Comparison of ENCODE assay signal across 25 mouse cellular contexts in genomic region chr16:34207972-34208371, GRCm38 (mm10).
DNase-seq lines count a peak whose midpoint lies in the region; ATAC-seq and TF ChIP-seq lines count a peak whose summit lies in the region.
"Had no signal": no experiment of that assay in that cellular context is flagged by ENCODE, and none has a peak within 500 bp of the region (broad histone marks: within the 10 kb centered on the region; RNA-seq: fewer than 3 reads in every experiment).

No protein-coding gene starts in this region.

- no peaks in the 10 kb centered on the region for H3K4me1 ChIP-seq in lung, embryonic 14.5 days (ENCODE audit: insufficient read depth)
- H3K4me1 ChIP-seq in stomach, postnatal 0 days (replicated peaks; ENCODE audit: control insufficient read depth, insufficient read depth), result no peaks in the 10 kb centered on the region
- H3K4me1 ChIP-seq: embryonic facial prominence, embryonic 15.5 days; forebrain, embryonic 15.5 days; hindbrain, embryonic 15.5 days; intestine, embryonic 15.5 days; limb, embryonic 10.5 days; liver, embryonic 15.5 days had no signal

- peak; percentile 11 for DNase-seq in heart, postnatal 4 days
- no peak for DNase-seq in heart, adult 9 months (ENCODE audit: low spot score in 2 of 2)
- no peak for DNase-seq in lung, embryonic 14.5 days
- no peak for DNase-seq in lung, postnatal 36 days
- DNase-seq in brain, embryonic 14.5 days (ENCODE audit: low read depth), result no peak
- DNase-seq in stomach, postnatal 0 days (ENCODE audit: low spot score), result no peak
- DNase-seq in MN1 (ENCODE audit: low spot score), result no peak
- DNase-seq: adrenal gland, postnatal 25 days; cerebellum, adult 9-10 months; gastrocnemius, postnatal 25 days; heart, postnatal 14 days; kidney, postnatal 4 days; layer of hippocampus, adult 9-11 months; liver; lung, postnatal 10 days; thymus, postnatal 14 days had no signal

- no peak overlapping the region for H3K4me2 ChIP-seq in lung, embryonic 14.5 days
- H3K4me2 ChIP-seq in stomach, postnatal 0 days (replicated peaks; ENCODE audit: low read depth), result no peak overlapping the region
- H3K4me2 ChIP-seq: embryonic facial prominence, embryonic 15.5 days; forebrain, embryonic 15.5 days; hindbrain, embryonic 15.5 days; intestine, embryonic 15.5 days; kidney, embryonic 15.5 days; liver, embryonic 15.5 days; midbrain, embryonic 12.5 days had no signal

- H3K27ac ChIP-seq in lung, embryonic 14.5 days (ENCODE audit: low read depth), result no peak overlapping the region
- no peak overlapping the region for H3K27ac ChIP-seq in stomach, postnatal 0 days (replicated peaks)
- H3K27ac ChIP-seq: embryonic facial prominence, embryonic 15.5 days; forebrain, embryonic 15.5 days; hindbrain, embryonic 15.5 days; intestine, embryonic 15.5 days; kidney, embryonic 15.5 days; limb, embryonic 10.5 days; liver, embryonic 15.5 days; midbrain, embryonic 12.5 days had no signal

- H3K4me3 ChIP-seq in lung, embryonic 14.5 days (ENCODE audit: low read depth, low read length), result no peak overlapping the region
- H3K4me3 ChIP-seq in stomach, postnatal 0 days (ENCODE audit: low read depth, low read length), result no peak overlapping the region
- H3K4me3 ChIP-seq: embryonic facial prominence, embryonic 15.5 days; forebrain, embryonic 15.5 days; heart, embryonic 10.5 days; hindbrain, embryonic 15.5 days; intestine, embryonic 15.5 days; kidney, embryonic 15.5 days; limb, embryonic 10.5 days; liver, embryonic 15.5 days; midbrain, embryonic 12.5 days had no signal

- H3K36me3 ChIP-seq in lung, embryonic 14.5 days (ENCODE audit: insufficient read depth), result peaks cover 20% of the 10 kb centered on the region
- H3K36me3 ChIP-seq in stomach, postnatal 0 days (ENCODE audit: control insufficient read depth, insufficient read depth, low read length), result no peaks in the 10 kb centered on the region
- H3K36me3 ChIP-seq: intestine, embryonic 15.5 days; liver, embryonic 15.5 days had no signal

- 85% methylated on average over 5 of the region's 5 CpGs for WGBS in lung, embryonic 14.5 days
- 92% methylated on average over 5 of the region's 5 CpGs for WGBS in stomach, postnatal 0 days

- no peak overlapping the region for H3K9ac ChIP-seq in lung, embryonic 14.5 days
- no peak overlapping the region for H3K9ac ChIP-seq in stomach, postnatal 0 days (ENCODE audit: low read length)
- H3K9ac ChIP-seq: embryonic facial prominence, embryonic 15.5 days; forebrain, embryonic 15.5 days; hindbrain, embryonic 15.5 days; intestine, embryonic 15.5 days; kidney, embryonic 15.5 days; liver, embryonic 15.5 days; midbrain, embryonic 12.5 days had no signal

- ATAC-seq in lung, embryonic 14.5 days (ENCODE audit: insufficient read depth), result no peak
- ATAC-seq in stomach, postnatal 0 days (ENCODE audit: low FRiP score, low TSS enrichment), result no peak
- ATAC-seq: forebrain, embryonic 15.5 days had no signal

- no peaks in the 10 kb centered on the region for H3K9me3 ChIP-seq in lung, embryonic 14.5 days (ENCODE audit: low read depth, low read length)
- no peaks in the 10 kb centered on the region for H3K9me3 ChIP-seq in stomach, postnatal 0 days (ENCODE audit: control insufficient read depth, low read length)
- H3K9me3 ChIP-seq: embryonic facial prominence, embryonic 15.5 days; forebrain, embryonic 15.5 days; heart, embryonic 10.5 days; hindbrain, embryonic 15.5 days; intestine, embryonic 15.5 days; kidney, embryonic 15.5 days; limb, embryonic 10.5 days; liver, embryonic 15.5 days; midbrain, embryonic 12.5 days had no signal

- no peak for TF ChIP-seq POLR2A in brain, embryonic 14.5 days (IDR thresholded peaks at IDR 0.05; ENCODE audit: borderline replicate concordance, extremely low read depth, insufficient read depth, insufficient read length, poor library complexity, severe bottlenecking)

- no peaks in the 10 kb centered on the region for H3K27me3 ChIP-seq in lung, embryonic 14.5 days (ENCODE audit: insufficient read depth, low read length)
- no peaks in the 10 kb centered on the region for H3K27me3 ChIP-seq in stomach, postnatal 0 days (ENCODE audit: control insufficient read depth, insufficient read depth, low read length)
- H3K27me3 ChIP-seq: embryonic facial prominence, embryonic 15.5 days; forebrain, embryonic 15.5 days; hindbrain, embryonic 15.5 days; intestine, embryonic 15.5 days; kidney, embryonic 15.5 days; liver, embryonic 15.5 days had no signal

- no peak for TF ChIP-seq EP300 in stomach, postnatal 0 days (optimal IDR thresholded peaks at IDR 0.05)

- TF ChIP-seq CTCF in lung, embryonic 14.5 days (IDR thresholded peaks at IDR 0.05; ENCODE audit: low read depth), result peak; percentile 31
- peak; percentile 15; the same call in 1 of the 2 replicates for TF ChIP-seq CTCF in brain, embryonic 14.5 days (IDR thresholded peaks at IDR 0.05; ENCODE audit: borderline replicate concordance, extremely low read depth, insufficient read depth, insufficient read length)
- peak; percentile 43 for TF ChIP-seq CTCF in stomach, postnatal 0 days (IDR thresholded peaks at IDR 0.05; ENCODE audit: low read depth)
